Mouse (Mus musculus) stomach, embryonic 14.5 days (tissue): ENCODE data around the gene Hpn. TPM values are rescaled to one million over a fixed set of nuclear protein-coding genes. Genes with fewer than 3 reads are reported as not detected.

Experiments
- ATAC-seq: fragments of 200-750 bp; cut with Nextera tagmentation; 2 replicates; pipeline ENCODE4 v1.8.0; 2017; ENCODE audit warnings: low read depth, moderate TSS enrichment; ENCODE audit not compliant: insufficient number of reproducible peaks, insufficient read depth, low FRiP score
- H3K27ac ChIP-seq: fragments of 300-500 bp; sonication (generic); 2 replicates; pipeline ENCODE4 v1.5.1; 2014; ENCODE audit warnings: mild to moderate bottlenecking, low read length, moderate library complexity, mixed read lengths
- H3K27me3 ChIP-seq: fragments of 300-500 bp; sonication (generic); 2 replicates; pipeline ENCODE4 v1.6.1; 2014; ENCODE audit warnings: low read length, control low read depth, mixed read lengths; ENCODE audit not compliant: control insufficient read depth, insufficient read depth
- H3K36me3 ChIP-seq: fragments of 300-500 bp; sonication (generic); 2 replicates; pipeline ENCODE4 v1.6.1; 2014; ENCODE audit warnings: mild to moderate bottlenecking, control low read depth, low read length, moderate library complexity, mixed read lengths; ENCODE audit not compliant: control insufficient read depth, insufficient read depth
- H3K4me1 ChIP-seq: fragments of 300-500 bp; sonication (generic); 2 replicates; pipeline ENCODE4 v1.6.1; 2014; ENCODE audit warnings: low read length, control low read depth, mixed read lengths; ENCODE audit not compliant: control insufficient read depth, insufficient read depth
- H3K4me2 ChIP-seq: fragments of 300-500 bp; sonication (generic); replicated peaks from 2 replicates; pipeline ENCODE4 v1.6.1; 2014; ENCODE audit warnings: low read depth, low read length, control low read depth
- H3K4me3 ChIP-seq: fragments of 300-500 bp; sonication (generic); 2 replicates; pipeline ENCODE4 v1.5.1; 2014; ENCODE audit warnings: low read depth, low read length, control low read depth
- H3K9ac ChIP-seq: fragments of 300-500 bp; sonication (generic); replicated peaks from 2 replicates; pipeline ENCODE4 v1.6.1; 2014; ENCODE audit warnings: low read depth, mild to moderate bottlenecking, control low read depth, low read length, moderate library complexity, mixed read lengths
- H3K9me3 ChIP-seq: fragments of 300-500 bp; sonication (generic); 2 replicates; pipeline ENCODE4 v1.6.1; 2016; ENCODE audit warnings: low read depth, low read length, control low read depth; ENCODE audit not compliant: control insufficient read depth
- WGBS: fragments of 180-500 bp; shearing (Covaris S2); extraction: QIAGEN DNeasy Blood & Tissue Kit; methylation state at CpG from one replicate; pipeline ENCODE4 v1.1.7; 2014; 5-methylcytosine and 5-hydroxymethylcytosine counted together
- polyA plus RNA-seq: library from polyadenylated mRNA; unstranded; fragments of >200 nt; fragmentation: Nextera tagmentation; extraction: Ambion mirVana; gene quantifications from 2 replicates; pipeline ENCODE4 v1.2.1, GENCODE M21; 2014

Hpn gene
- polyA plus RNA-seq, 1 experiment from 2014 or later = 23.0 TPM

GRCm38 (mm10) chr7:31057071-31057470, 58.0 kb downstream of the Hpn start, which contains the start of gene Fxyd1:
Gene Fxyd1 (minus strand): TSS chr7:31057199.
- H3K9me3 ChIP-seq = no peaks in the 10 kb centered on the region

GRCm38 (mm10) chr7:31056448-31056847, 58.6 kb downstream of the Hpn start:
- Histone ChIP-seq H3K4me1 (peaks cover 39% of the 10 kb centered on the region), H3K27ac (peak overlapping the region; percentile 27; the same call in 1 of the 2 replicates), H3K4me3 (no peak overlapping the region), H3K9me3 (no peaks in the 10 kb centered on the region), H3K4me2 (no peak overlapping the region), H3K36me3 (no peaks in the 10 kb centered on the region), H3K27me3 (peaks cover 11% of the 10 kb centered on the region), H3K9ac (no peak overlapping the region)
- WGBS = 74% methylated on average over 7 of the region's 7 CpGs
- ATAC-seq = no peak

More at GRCm38 (mm10) chr7:31057071-31057470, 58.0 kb downstream of the Hpn start, which contains the start of gene Fxyd1:
- no peak within 1 kb of the TSS for H3K4me2 ChIP-seq
- H3K36me3 ChIP-seq = no peaks in the 10 kb centered on the region
- H3K27ac ChIP-seq = peak within 1 kb of the TSS; percentile 27; the same call in 1 of the 2 replicates
- H3K9ac ChIP-seq = no peak within 1 kb of the TSS
- H3K27me3 ChIP-seq = 0 out of 2 replicates have a peak, but pooled peaks cover 6% of the 10 kb centered on the region
- H3K4me3 ChIP-seq = no peak within 1 kb of the TSS
- peaks cover 33% of the 10 kb centered on the region for H3K4me1 ChIP-seq
- WGBS = 82% methylated on average over 2 of the region's 2 CpGs
- ATAC-seq = no peak

GRCm38 (mm10) chr7:31055883-31056282, 59.2 kb downstream of the Hpn start:
- Histone ChIP-seq H3K4me1 (peaks cover 44% of the 10 kb centered on the region), H3K27me3 (peaks cover 17% of the 10 kb centered on the region), H3K9ac (no peak overlapping the region), H3K36me3 (no peaks in the 10 kb centered on the region), H3K27ac (no peak overlapping the region; the same call in 1 of the 2 replicates), H3K4me3 (no peak overlapping the region), H3K4me2 (peak overlapping the region; percentile 35; the same call in 1 of the 2 replicates), H3K9me3 (no peaks in the 10 kb centered on the region)
- no peak for ATAC-seq
- WGBS = 15% methylated on average over 3 of the region's 4 CpGs

GRCm38 (mm10) chr7:31055354-31055824, 59.7 kb downstream of the Hpn start:
- H3K9me3 ChIP-seq = no peaks in the 10 kb centered on the region
- peak overlapping the region; percentile 25; the same call in 1 of the 2 replicates for H3K9ac ChIP-seq
- H3K4me1 ChIP-seq = peaks cover 48% of the 10 kb centered on the region
- H3K4me3 ChIP-seq = peak overlapping the region; percentile 19
- H3K36me3 ChIP-seq = no peaks in the 10 kb centered on the region
- peak overlapping the region; percentile 35 for H3K4me2 ChIP-seq
- WGBS = 1% methylated on average over 10 of the region's 10 CpGs
- H3K27me3 ChIP-seq = peaks cover 22% of the 10 kb centered on the region
- ATAC-seq = peak; percentile 86
- peak overlapping the region; percentile 72; the same call in 1 of the 2 replicates for H3K27ac ChIP-seq

DNA sequence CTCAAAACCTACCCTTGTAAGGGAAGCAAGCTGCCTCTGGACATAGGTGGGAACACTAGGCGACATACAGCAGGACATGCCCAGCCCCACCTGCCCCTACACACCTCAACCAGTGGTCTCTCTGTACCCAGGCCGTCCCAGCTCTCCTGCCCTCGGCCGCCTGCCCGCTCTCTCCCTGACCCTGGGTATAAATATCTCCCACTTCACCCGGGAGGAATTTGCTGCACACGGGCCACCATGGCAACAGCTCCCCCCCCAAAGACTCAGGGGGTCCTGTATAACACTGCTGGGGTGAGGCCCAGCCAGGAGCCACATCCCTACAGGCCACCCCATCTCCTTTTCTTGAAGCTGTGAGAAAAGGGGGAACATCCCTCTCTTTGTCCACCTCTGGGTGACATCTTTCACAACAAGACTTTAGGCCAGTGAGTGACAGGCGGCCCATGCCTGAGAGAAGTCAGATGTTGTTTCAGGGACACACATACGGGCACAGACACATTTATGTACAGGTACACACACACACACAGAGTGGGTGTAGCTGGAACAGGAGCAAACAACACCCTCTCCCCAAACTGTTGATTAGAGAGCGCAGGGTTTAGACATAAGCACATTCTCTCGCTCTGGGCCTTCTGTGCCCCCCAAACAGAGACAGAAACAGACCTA, 60.3 kb downstream of the Hpn start:
- no peaks in the 10 kb centered on the region for H3K9me3 ChIP-seq
- ATAC-seq = no peak
- H3K4me1 ChIP-seq = peaks cover 54% of the 10 kb centered on the region
- H3K27me3 ChIP-seq = peaks cover 24% of the 10 kb centered on the region
- peak overlapping the region; percentile 35 for H3K4me2 ChIP-seq
- peak overlapping the region; percentile 19 for H3K4me3 ChIP-seq
- H3K36me3 ChIP-seq = no peaks in the 10 kb centered on the region
- H3K27ac ChIP-seq = peak overlapping the region; percentile 72
- peak overlapping the region; percentile 25; the same call in 1 of the 2 replicates for H3K9ac ChIP-seq
- WGBS = 36% methylated on average over 11 of the region's 11 CpGs

DNA sequence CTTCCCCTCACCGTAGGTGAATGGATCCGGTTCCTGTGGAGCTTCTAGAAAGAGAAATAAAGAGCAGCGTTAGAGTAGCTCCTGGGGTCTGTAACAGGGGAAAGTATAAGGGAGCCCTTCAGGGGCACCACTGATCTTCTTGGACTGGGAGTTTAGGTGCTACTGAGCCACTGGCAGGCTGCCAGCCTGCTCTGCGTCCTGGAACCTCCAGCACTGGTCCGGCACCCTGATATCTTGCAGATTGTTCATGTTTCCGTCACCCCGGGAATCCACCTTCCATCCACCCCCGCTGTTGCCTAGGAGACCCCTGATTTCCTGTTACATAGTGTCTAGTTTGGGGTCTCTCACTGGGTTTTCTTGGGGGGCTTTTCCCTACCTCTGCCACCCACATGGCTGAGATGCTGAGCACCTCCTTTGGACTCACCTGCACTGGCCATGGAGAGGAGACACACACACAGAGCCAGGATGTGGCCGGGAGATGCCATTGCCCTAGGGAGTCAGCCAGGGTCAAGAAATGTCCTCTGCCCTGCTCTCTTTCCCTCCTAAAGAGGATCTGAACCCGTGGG, 61.1 kb downstream of the Hpn start:
- Histone ChIP-seq H3K4me1 (peaks cover 55% of the 10 kb centered on the region), H3K27ac (peak overlapping the region; percentile 72; the same call in 1 of the 2 replicates), H3K36me3 (no peaks in the 10 kb centered on the region), H3K4me2 (peak overlapping the region; percentile 35; the same call in 1 of the 2 replicates), H3K27me3 (peaks cover 24% of the 10 kb centered on the region), H3K9ac (0 out of 2 replicates have a peak overlapping the region, but pooled peaks have one; percentile 6), H3K9me3 (no peaks in the 10 kb centered on the region), H3K4me3 (0 out of 2 replicates have a peak overlapping the region, but pooled peaks have one; percentile 19)
- WGBS = 30% methylated on average over 10 of the region's 10 CpGs
- no peak for ATAC-seq

- Histone ChIP-seq H3K27me3 (peaks cover 24% of the 10 kb centered on the region), H3K4me2 (peak overlapping the region; percentile 31), H3K36me3 (no peaks in the 10 kb centered on the region), H3K4me3 (peak overlapping the region; percentile 12; the same call in 1 of the 2 replicates), H3K4me1 (peaks cover 54% of the 10 kb centered on the region), H3K9me3 (no peaks in the 10 kb centered on the region), H3K9ac (no peak overlapping the region), H3K27ac (no peak overlapping the region)
- WGBS = 4% methylated on average over 34 of the region's 34 CpGs
- ATAC-seq = peak; percentile 24; the same call in 1 of the 2 replicates
Observed at GRCm38 (mm10) chr7:31052636-31053434, 62.3 kb downstream of the Hpn start.

DNA sequence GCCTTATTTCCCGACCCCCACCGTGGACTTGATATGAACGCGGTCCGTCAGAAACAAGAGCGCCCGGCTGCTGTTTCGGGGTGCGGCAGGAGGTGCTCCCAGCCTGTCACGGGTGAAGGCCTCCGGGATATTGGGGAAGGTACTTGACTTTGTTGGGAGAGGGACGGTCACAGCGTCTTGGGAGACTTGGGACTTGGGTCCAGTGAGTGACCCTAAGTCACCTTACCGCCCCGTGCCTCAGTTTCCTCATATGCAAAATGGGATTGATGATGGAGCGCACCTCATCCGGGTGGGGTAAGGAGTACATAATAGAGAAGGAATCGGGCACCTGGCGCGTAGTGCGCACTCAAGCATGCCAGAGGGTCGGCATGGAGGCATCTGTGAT, 62.8 kb downstream of the Hpn start:
- 8% methylated on average over 22 of the region's 22 CpGs for WGBS
- H3K9ac ChIP-seq = no peak overlapping the region
- no peaks in the 10 kb centered on the region for H3K36me3 ChIP-seq
- H3K4me3 ChIP-seq = peak overlapping the region; percentile 12; the same call in 1 of the 2 replicates
- no peak for ATAC-seq
- peaks cover 54% of the 10 kb centered on the region for H3K4me1 ChIP-seq
- no peak overlapping the region for H3K27ac ChIP-seq
- peaks cover 24% of the 10 kb centered on the region for H3K27me3 ChIP-seq
- no peaks in the 10 kb centered on the region for H3K9me3 ChIP-seq
- peak overlapping the region; percentile 31 for H3K4me2 ChIP-seq
